Mouse (Mus musculus) CH12.LX (cell line): ENCODE data around the gene Kif21b. TPM values are rescaled to one million over a fixed set of nuclear protein-coding genes. Genes with fewer than 3 reads are reported as not detected.

Source experiments
- DNase-seq: peaks from one replicate; pipeline ENCODE4 v3.0.0-alpha.2; 2013; ENCODE audit errors: extremely low read depth
- H3K27ac ChIP-seq: 2 replicates; pipeline ENCODE4 v1.5.1; 2012; ENCODE audit warnings: low read depth, mild to moderate bottlenecking, control low read depth, moderate library complexity; ENCODE audit not compliant: insufficient read depth
- H3K27me3 ChIP-seq: replicated peaks from 2 replicates; pipeline ENCODE3; 2012; ENCODE audit warnings: inconsistent platforms
- H3K36me3 ChIP-seq, 2 experiments: replicated peaks in 1 of 2; 2 replicates each; pipeline versions ENCODE3 to v1.6.1; 2012; ENCODE audit warnings: inconsistent platforms in 1 of 2, low read length in 1 of 2, mild to moderate bottlenecking in 1 of 2, mixed read lengths in 1 of 2, moderate library complexity in 1 of 2; ENCODE audit not compliant: control insufficient read depth in 1 of 2, insufficient read depth in 1 of 2
- H3K4me1 ChIP-seq, 2 experiments: 2 replicates each; pipeline ENCODE4 v1.6.1; 2012; ENCODE audit warnings: inconsistent platforms in 1 of 2, moderate library complexity in 1 of 2; ENCODE audit not compliant: insufficient read depth in 2 of 2, control insufficient read depth in 1 of 2
- H3K4me2 ChIP-seq: 2 replicates; pipeline ENCODE4 v1.6.1; 2012; ENCODE audit warnings: low read depth, mild to moderate bottlenecking, control low read depth; ENCODE audit not compliant: poor library complexity, insufficient read depth, severe bottlenecking
- H3K4me3 ChIP-seq, 3 experiments: fragments of 150-350 bp in 1 of 3; sonication (generic) in 1 of 3; replicated peaks in 1 of 3; 2 replicates each; pipeline versions ENCODE3 to v1.5.1; 2011 to 2012; ENCODE audit warnings: low read depth in 2 of 3, low read length in 2 of 3, mild to moderate bottlenecking in 2 of 3, moderate library complexity in 2 of 3, control low read depth in 1 of 3, improper control_type of control experiment in 1 of 3, inconsistent platforms in 1 of 3, mixed read lengths in 1 of 3; ENCODE audit not compliant: poor library complexity in 1 of 3
- H3K79me2 ChIP-seq: replicated peaks from 2 replicates; pipeline ENCODE4 v1.6.1; 2012; ENCODE audit warnings: mild to moderate bottlenecking, moderate library complexity; ENCODE audit not compliant: control insufficient read depth, poor library complexity, insufficient read depth, severe bottlenecking; ENCODE audit errors: extremely low read depth
- H3K9ac ChIP-seq: 2 replicates; pipeline ENCODE4 v1.6.1; 2012; ENCODE audit warnings: low read depth, mild to moderate bottlenecking, control low read depth, moderate library complexity; ENCODE audit not compliant: insufficient read depth
- H3K9me3 ChIP-seq: replicated peaks from 2 replicates; pipeline ENCODE3; 2012; ENCODE audit warnings: low read length, inconsistent platforms, mixed read lengths
- BHLHE40 ChIP-seq: IDR thresholded peaks from 2 replicates; pipeline ENCODE4 v1.6.1; 2011; ENCODE audit warnings: mild to moderate bottlenecking, low read depth, low read length, improper control_type of control experiment
- CHD1 ChIP-seq: IDR thresholded peaks from 2 replicates; pipeline ENCODE4 v1.6.1; 2012; ENCODE audit warnings: low read depth, low read length, improper control_type of control experiment, inconsistent platforms
- CTCF ChIP-seq, 2 experiments: IDR thresholded peaks in 1 of 2; conservative IDR thresholded peaks in 1 of 2; 2 replicates each; pipeline ENCODE4 v1.5.1; 2011 to 2012; ENCODE audit warnings: low read depth in 2 of 2, low read length in 2 of 2, improper control_type of control experiment in 1 of 2, inconsistent platforms in 1 of 2, mild to moderate bottlenecking in 1 of 2, moderate library complexity in 1 of 2
- ELF1 ChIP-seq: IDR thresholded peaks from 2 replicates; pipeline ENCODE4 v1.6.1; 2014; ENCODE audit warnings: low read depth, mild to moderate bottlenecking, inconsistent platforms, low read length, improper control_type of control experiment
- EP300 ChIP-seq: IDR thresholded peaks from 2 replicates; pipeline ENCODE4 v1.6.1; 2011; ENCODE audit warnings: low read length, improper control_type of control experiment
- ETS1 ChIP-seq: conservative IDR thresholded peaks from 2 replicates; pipeline ENCODE4 v1.6.1; 2012; ENCODE audit warnings: low read depth, mild to moderate bottlenecking, inconsistent platforms, low read length, improper control_type of control experiment, moderate library complexity
- IRF4 ChIP-seq: IDR thresholded peaks from 2 replicates; pipeline ENCODE4 v1.6.1; 2014; ENCODE audit warnings: low read depth, mild to moderate bottlenecking, inconsistent platforms, low read length, improper control_type of control experiment
- JUN ChIP-seq: IDR thresholded peaks from 2 replicates; pipeline ENCODE4 v1.6.1; 2011; ENCODE audit warnings: low read depth, mild to moderate bottlenecking, low read length, improper control_type of control experiment, moderate library complexity; ENCODE audit not compliant: insufficient read depth
- JUND ChIP-seq: conservative IDR thresholded peaks from 2 replicates; pipeline ENCODE4 v1.6.1; 2011; ENCODE audit warnings: low read depth, low read length, improper control_type of control experiment
- MAFK ChIP-seq: IDR thresholded peaks from 2 replicates; pipeline ENCODE4 v1.6.1; 2011; ENCODE audit warnings: low read length, improper control_type of control experiment; ENCODE audit not compliant: insufficient replicate concordance
- MAZ ChIP-seq: IDR thresholded peaks from 2 replicates; pipeline ENCODE4 v1.6.1; 2012; ENCODE audit warnings: low read depth, mild to moderate bottlenecking, inconsistent platforms, low read length, improper control_type of control experiment, moderate library complexity
- NELFE ChIP-seq: IDR thresholded peaks from 2 replicates; pipeline ENCODE4 v1.6.1; 2011; ENCODE audit warnings: low read depth, low read length, improper control_type of control experiment
- NRF1 ChIP-seq: IDR thresholded peaks from 2 replicates; pipeline ENCODE4 v1.6.1; 2014; ENCODE audit warnings: low read depth, mild to moderate bottlenecking, inconsistent platforms, low read length, improper control_type of control experiment, moderate library complexity
- PAX5 ChIP-seq: IDR thresholded peaks from 2 replicates; pipeline ENCODE4 v1.6.1; 2012; ENCODE audit warnings: low read length, inconsistent platforms, mixed read lengths
- POLR2AphosphoS2 ChIP-seq: IDR thresholded peaks from 2 replicates; pipeline ENCODE4 v1.6.1; 2011; ENCODE audit warnings: low read depth, low read length, improper control_type of control experiment
- SIN3A ChIP-seq: IDR thresholded peaks from 2 replicates; pipeline ENCODE4 v1.6.1; 2012; ENCODE audit warnings: low read length, improper control_type of control experiment, inconsistent platforms
- SMC3 ChIP-seq: IDR thresholded peaks from 2 replicates; pipeline ENCODE4 v1.6.1; 2011; ENCODE audit warnings: low read depth, low read length, improper control_type of control experiment
- TBP ChIP-seq: conservative IDR thresholded peaks from 2 replicates; pipeline ENCODE4 v1.6.1; 2011; ENCODE audit warnings: low read depth, low read length, improper control_type of control experiment
- USF1 ChIP-seq: IDR thresholded peaks from 2 replicates; pipeline ENCODE4 v1.6.1; 2014; ENCODE audit warnings: low read depth, mild to moderate bottlenecking, inconsistent platforms, low read length, improper control_type of control experiment
- USF2 ChIP-seq: conservative IDR thresholded peaks from 2 replicates; pipeline ENCODE4 v1.6.1; 2011; ENCODE audit warnings: low read depth, low read length, improper control_type of control experiment
- ZKSCAN1 ChIP-seq: IDR thresholded peaks from 2 replicates; pipeline ENCODE4 v1.6.1; 2012; ENCODE audit warnings: low read depth, inconsistent platforms, low read length, improper control_type of control experiment, borderline replicate concordance
- ZMIZ1 ChIP-seq: IDR thresholded peaks from 2 replicates; pipeline ENCODE4 v1.6.1; 2012; ENCODE audit warnings: low read depth, mild to moderate bottlenecking, inconsistent platforms, low read length, improper control_type of control experiment
- ZNF384 ChIP-seq: IDR thresholded peaks from 2 replicates; pipeline ENCODE4 v1.6.1; 2012; ENCODE audit warnings: low read depth, low read length, improper control_type of control experiment, inconsistent platforms
- dilution Hi-C: fragments of 300-500 bp; cut with MboI; formaldehyde crosslinking; loops from 2 replicates; pipeline ENCODE4 v1.14.3; 2020; ENCODE audit warnings: low sequenced_read_pairs; ENCODE audit not compliant: extremely low pct_unique_long_range_greater_than_20kb, extremely low pct_ligation_motif_present
- in situ Hi-C: fragments of 300-500 bp; cut with MboI; formaldehyde crosslinking; loops from 3 replicates; pipeline ENCODE4 v1.14.3; 2019; ENCODE audit warnings: low sequenced_read_pairs, low pct_ligation_motif_present, low pct_unique_long_range_greater_than_20kb, mixed read lengths
- polyA plus RNA-seq: library from polyadenylated mRNA; unstranded; fragments of >175 nt; gene quantifications from 2 replicates; pipeline ENCODE4 v1.2.1, GENCODE M21; 2012; ENCODE audit warnings: low read depth; ENCODE audit not compliant: insufficient read length
- total RNA-seq, 2 experiments: library from RNA; depleted of rRNA; stranded (reverse); fragments of 300-350 nt in 1 of 2; fragments of >200 nt in 1 of 2; gene quantifications; 2 replicates each; pipeline ENCODE4 v1.2.3; 2012 to 2014

The Kif21b gene
- total and polyA plus RNA-seq, 3 experiments: 7.3 to 32.4 (median 26.2) TPM

DNA sequence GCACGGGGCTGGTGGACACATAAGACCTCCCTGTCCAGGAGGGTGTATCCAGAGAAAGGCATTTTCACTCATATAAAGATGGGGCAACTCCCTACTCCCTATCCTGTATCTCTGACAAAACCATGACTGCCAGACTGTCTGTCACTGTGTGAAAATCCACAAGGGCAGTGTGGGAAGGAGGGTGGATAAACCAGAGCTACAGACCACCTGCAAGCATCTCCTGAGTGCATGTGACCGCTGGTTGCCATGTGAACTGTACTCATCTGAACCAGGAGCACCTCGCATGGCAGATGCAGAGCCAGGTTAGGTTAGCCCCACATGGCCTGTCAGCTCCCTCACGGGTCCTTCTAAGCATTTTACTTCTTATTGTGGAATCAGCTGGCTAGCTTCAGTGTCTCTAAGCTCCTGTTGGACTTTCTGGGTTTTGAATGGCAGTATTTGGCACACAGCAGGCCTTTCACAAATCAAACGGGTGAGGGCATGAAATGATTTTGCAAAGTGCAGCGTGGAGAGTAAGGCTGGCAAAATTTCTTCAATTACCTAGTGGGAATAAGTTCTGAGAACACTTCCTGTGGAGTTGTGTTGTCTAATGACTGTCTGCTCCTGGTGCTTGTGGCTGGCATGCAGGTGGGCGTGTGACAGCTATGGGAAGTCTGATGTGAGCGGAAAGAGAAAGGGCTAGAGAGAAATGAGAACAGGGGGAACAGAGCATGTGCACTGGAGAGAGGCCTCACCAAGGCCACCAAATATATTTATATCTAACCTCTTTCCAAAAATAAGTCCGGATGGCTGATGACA lies 41.6 kb upstream of the Kif21b start:
- dilution Hi-C loops: no loop called here
- no peak for DNase-seq

DNA sequence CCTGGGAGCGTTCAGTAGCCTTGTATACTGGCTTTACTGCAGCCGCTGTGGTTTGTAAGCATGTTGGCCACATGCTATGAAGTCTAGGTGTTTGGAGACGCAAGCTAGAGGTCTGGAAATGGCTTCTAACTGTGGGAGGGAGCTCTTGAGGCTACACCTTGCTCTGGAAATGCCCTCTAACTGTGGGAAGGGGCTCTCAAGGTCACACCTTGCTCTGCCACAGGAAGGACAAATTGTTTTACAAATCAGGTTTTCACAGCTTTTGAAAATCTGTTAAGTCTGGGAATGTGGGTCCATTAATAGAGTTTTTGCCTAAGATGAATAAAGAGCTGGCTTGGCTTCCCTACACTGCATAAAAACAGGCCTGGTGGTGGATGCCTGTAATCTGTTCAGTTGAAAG lies 37.5 kb upstream of the Kif21b start:
- Histone ChIP-seq H3K4me1 (no peaks in the 10 kb centered on the region), H3K36me3 (no peaks in the 10 kb centered on the region), H3K27ac (no peak overlapping the region), H3K79me2 (no peaks in the 10 kb centered on the region), H3K27me3 (peaks cover 77% of the 10 kb centered on the region), H3K9ac (no peak overlapping the region), H3K9me3 (no peaks in the 10 kb centered on the region), H3K4me2 (no peak overlapping the region), H3K4me3 (no peak overlapping the region)
- in situ Hi-C loops: no loop called here
- dilution Hi-C loops: no loop called here
- DNase-seq: no peak
- TF ChIP-seq IRF4: no peak
- TF ChIP-seq NRF1: no peak
- TF ChIP-seq EP300: no peak
- TF ChIP-seq MAZ: no peak
- TF ChIP-seq JUND: no peak
- no peak for TF ChIP-seq ZMIZ1
- no peak for TF ChIP-seq MAFK
- no peak for TF ChIP-seq USF1
- no peak for TF ChIP-seq JUN
- no peak for TF ChIP-seq NELFE
- no peak for TF ChIP-seq TBP

More for the DNA sequence above, 41.6 kb upstream of the Kif21b start:
- no peak overlapping the region for H3K4me3 ChIP-seq
- in situ Hi-C loops: no loop called here
- H3K9ac ChIP-seq: no peak overlapping the region
- no peak overlapping the region for H3K27ac ChIP-seq
- H3K4me2 ChIP-seq: no peak overlapping the region
- no peaks in the 10 kb centered on the region for H3K9me3 ChIP-seq
- no peaks in the 10 kb centered on the region for H3K4me1 ChIP-seq
- no peaks in the 10 kb centered on the region for H3K79me2 ChIP-seq
- no peak for TF ChIP-seq IRF4
- no peak for TF ChIP-seq CTCF (conservative IDR thresholded peaks at IDR 0.05 in 1 of 2, IDR thresholded peaks at IDR 0.05 in 1 of 2; ENCODE audit: low read depth in 2 of 2, low read length in 2 of 2)
- TF ChIP-seq ELF1: no peak
- TF ChIP-seq POLR2AphosphoS2: no peak
- TF ChIP-seq BHLHE40: no peak
- no peak for TF ChIP-seq TBP
- TF ChIP-seq USF2: no peak
- TF ChIP-seq SIN3A: no peak
- TF ChIP-seq CHD1: no peak
- no peak for TF ChIP-seq MAFK
- no peak for TF ChIP-seq SMC3
- TF ChIP-seq ZNF384: no peak
- TF ChIP-seq ETS1: no peak
- no peak for TF ChIP-seq EP300
- no peak for TF ChIP-seq MAZ
- TF ChIP-seq ZKSCAN1: no peak
- no peak for TF ChIP-seq PAX5
- H3K27me3 ChIP-seq: peaks cover 84% of the 10 kb centered on the region
- no peaks in the 10 kb centered on the region for H3K36me3 ChIP-seq
